Mouse (Mus musculus) frontal cortex, adult 2 months (tissue): ENCODE measurements around the gene Ankrd34b. TPM values are rescaled to one million over a fixed set of nuclear protein-coding genes. Genes with fewer than 3 reads are reported as not detected.

Source experiments
- DNase-seq, 2 experiments: peaks; one replicate each; pipeline ENCODE4 v3.0.0; 2022; ENCODE audit warnings: low spot score in 1 of 2; ENCODE audit errors: extremely low spot score in 1 of 2
- polyA plus RNA-seq: library from polyadenylated mRNA; depleted of rRNA; stranded (reverse); fragments of >200 nt; gene quantifications from 2 replicates; pipeline ENCODE4 v1.2.3, GENCODE M21; 2012; rRNA removed

Gene Ankrd34b
- polyA plus RNA-seq: 7.9 and 8.6 TPM in 2 replicates

GRCm38 (mm10) chr13:92425758-92426264, at the start of gene Ankrd34b:
TSS of gene Ankrd34b (plus strand) at chr13:92425896.
- DNase-seq: peak; percentile 41 to 63

- no peak for DNase-seq
Observed at GRCm38 (mm10) chr13:92387367-92387766, 38.3 kb upstream of the Ankrd34b start.

DNA sequence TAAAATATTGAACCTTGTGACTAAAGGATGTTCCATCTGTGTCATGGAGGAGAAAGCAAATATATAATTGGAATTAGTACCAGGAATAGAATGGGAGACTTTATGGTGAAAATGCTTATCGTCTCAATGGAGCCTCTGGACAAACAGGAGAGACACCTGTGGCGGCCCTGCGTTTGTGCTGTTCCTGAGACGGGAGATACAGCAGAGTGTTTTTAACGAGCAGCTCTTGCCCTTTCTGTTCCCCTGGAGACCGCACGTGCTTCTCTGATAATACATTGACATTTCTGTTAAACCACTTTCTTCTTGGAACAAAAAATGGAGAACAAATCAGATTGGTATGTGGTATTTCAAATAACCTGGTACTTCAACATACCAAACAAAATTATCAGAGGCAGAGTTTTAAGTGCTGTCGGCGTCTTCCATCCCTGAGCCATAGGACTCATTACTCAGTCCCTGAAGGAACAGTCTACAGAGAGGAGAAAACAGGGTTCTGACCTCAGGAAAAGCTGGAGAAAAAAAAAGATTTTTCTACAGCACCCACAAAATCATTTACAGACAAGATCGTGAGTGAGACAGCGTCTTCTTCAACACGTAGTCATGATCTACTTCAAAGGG, 32.5 kb upstream of the Ankrd34b start:
- no peak for DNase-seq

DNA sequence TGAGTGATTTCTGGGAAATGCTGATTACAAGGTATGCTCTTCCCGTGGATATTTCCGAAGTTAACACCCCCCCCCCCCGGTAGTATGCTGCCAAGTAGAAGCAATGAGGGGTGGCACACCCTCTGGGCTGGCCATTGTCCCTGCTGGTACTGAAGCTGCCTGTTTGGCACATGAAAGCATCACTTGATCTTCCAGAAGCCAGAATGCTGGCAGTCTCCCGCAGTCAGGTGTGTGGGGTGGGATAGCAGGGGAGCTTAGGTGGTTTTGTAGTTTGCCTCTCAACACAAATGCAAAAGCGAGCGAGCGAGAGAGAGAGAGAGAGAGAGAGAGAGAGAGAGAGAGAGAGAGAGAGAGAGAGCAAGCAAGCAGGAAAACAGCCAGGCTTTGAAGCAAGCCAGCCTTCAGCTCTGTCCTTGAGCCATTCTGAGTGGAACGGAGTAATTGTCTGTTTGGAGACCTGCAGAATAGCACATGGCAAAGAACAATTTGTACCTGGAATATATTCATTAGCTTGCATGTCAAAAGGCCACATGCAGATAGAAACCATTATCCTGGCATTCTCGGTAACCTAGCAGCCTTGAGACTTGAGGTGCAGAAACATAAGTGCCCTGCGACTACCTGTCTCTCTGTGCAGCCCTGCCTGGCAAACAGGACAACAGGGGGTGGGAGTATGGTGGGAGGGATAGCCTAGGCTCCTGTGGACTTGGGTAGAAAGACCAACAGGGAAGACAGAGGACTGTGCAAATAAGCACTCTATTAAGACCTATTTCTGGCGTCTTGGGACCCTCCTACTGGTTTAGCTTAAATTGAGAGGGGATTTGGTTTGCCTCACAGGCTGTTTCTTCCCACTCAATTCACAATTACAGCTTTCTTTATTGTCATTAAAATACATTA, 27.0 kb upstream of the Ankrd34b start:
- DNase-seq: no peak

DNA sequence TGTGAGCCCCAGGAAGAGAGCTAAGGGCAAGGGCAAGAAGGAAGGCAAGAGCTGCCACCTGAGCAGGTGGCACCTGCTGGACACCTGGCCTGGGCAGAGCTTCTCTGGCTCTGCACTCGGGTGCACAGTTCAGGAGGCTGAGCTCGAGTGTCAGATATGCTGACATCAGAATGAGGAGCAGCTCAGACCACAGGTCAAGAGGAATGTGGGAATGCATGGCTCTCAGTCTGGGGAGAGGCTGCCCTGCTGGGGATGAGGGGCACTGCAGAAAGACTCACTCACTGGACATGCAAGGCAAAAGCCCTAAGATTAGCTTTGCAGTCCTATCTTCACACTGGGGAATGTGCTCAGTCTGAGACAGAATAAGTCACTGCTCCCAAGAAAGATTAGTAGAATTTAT, 23.6 kb upstream of the Ankrd34b start:
- no peak for DNase-seq

DNA sequence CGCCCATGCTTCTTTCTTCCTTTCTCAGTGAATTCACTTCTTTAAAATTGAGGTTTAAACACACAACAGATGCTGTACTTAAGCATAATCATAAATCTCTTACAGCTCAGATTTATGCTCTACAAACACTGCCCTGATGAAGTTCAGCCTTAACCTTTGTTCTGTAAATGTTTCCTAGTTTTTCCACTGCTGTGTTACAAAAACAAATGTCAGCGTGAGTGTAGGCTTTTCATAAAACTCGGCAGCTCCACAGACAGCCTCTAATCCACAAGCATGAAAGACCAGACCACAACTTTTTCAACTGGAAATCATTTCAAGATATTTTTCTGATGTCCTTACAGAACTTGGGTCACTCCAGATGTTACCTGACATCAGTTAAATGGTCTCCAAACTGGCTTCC, 22.2 kb upstream of the Ankrd34b start:
- DNase-seq: no peak

DNA sequence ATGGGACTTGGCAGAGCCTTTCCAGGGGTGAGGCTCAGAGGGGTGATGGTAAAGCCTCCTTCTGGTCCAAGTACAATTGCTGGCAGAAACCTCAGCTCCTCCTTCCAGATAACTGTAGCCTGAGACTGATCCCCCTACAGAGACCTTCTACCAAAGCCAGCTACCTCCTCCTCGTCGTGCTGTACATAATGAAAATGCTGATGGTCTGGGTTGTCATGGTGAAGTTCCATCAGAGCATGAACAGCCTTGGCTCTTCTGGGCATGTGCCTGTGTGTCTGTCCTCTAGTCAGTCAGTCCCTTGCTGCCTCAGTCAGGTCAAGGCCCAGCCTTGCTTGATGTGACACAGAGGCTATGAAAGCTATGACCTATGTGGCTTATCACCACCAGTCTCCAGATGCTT, 15.2 kb upstream of the Ankrd34b start:
- DNase-seq: no peak

- no peak for DNase-seq
Observed at GRCm38 (mm10) chr13:92419630-92420029, 6.1 kb upstream of the Ankrd34b start.

DNA sequence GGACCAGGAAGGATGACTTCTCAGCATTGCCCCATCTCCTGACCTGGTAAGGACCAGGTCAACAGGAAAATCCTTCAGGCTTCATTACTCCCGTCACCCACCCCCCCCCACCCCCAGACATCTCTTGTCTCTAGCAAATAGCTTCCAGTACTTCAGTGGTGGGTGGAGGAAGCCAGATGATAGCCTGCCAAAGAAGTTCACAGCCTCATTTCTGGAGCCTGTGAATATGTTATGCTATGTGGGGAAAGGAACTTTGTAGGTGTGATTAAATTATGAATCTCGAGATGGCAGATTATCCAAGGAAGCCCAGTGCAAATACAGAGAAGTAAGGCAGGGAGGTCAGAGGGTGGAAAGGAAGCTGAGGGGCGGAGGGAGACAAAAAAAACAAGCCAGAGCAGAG, 2.0 kb upstream of the Ankrd34b start:
- DNase-seq: peak in 1 of 2 experiments; percentile 54

DNA sequence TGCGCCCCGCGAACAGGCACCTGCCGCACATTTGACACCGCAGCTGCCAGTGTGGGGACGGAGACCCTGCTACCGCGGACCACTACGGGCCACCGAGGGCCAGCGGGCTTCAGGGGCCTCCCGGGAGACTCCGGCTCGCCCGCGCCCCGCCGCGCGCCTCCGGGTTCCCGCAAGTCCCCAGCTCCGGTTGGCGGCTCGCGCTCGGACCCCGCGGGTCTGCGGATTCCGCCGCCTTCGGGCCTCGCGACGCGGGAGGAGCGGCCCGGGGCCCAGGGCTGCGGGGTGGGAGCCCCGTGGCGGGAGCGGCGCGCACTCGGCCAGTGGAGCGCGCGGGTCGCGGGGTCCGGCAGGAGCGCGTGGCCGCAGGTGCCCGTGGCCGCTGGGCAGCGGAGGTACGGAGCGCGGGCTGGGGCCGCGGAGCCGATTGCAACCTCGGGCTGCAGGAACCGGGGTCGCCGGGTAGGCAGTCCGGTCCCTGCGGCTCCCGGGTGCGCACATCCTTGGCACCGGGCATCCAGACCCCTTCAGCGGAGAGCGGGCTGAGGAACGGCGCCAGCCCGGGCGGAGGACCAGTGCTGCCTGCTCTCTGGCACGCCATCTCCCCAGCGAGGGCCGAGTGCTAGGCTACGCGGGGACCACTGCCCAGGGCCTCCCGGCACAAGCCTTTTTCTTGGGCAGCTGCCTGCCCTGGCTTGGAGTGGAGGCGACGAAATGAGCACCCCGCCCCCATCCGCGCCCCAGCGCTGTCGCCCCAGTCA, 777 bp downstream of the Ankrd34b start:
- DNase-seq: peak in 1 of 2 experiments; percentile 13

DNA sequence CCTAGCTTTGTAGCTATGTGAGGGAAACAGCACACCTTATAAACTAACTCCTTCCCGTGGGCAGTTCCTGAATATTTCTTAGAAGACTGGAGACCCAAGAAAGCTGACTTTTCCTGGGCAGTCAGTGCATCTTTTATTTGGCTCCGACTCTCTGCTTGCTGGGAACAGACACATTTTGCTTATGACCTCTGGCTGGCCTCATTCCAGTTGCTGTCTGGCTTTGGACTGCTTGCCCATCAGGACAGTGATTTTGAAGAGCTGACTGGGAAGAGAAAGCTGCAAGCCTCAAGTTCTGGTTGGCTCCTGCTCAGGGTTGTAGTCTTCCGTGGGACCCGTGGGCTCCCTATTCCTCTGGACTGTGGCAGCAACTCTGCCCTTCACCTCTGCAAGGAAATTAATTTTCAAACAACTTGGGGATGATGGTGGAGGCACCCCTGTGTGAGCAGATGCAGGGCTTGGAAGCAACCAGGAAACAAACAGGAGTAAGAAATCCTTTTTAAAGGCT, 1.7 kb downstream of the Ankrd34b start:
- DNase-seq: no peak

DNA sequence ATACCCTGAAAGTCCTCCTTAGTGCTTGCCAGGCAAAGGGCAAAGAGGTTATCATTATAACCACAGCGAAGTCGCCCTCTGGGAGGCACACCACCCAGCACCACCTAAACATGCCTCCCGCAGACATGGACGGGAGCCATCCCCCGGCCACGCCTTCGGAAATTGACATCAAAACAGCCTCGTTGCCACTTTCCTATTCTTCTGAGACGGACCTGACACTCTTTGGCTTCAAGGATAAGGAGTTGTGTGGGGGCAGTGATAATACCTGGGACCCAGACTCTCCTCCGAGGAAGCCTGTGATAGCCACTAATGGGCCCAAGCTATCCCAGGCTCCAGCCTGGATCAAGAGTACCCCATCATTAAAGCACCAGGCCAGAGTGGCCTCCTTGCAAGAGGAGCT, 13.0 kb downstream of the Ankrd34b start:
- no peak for DNase-seq

- no peak for DNase-seq
Observed at GRCm38 (mm10) chr13:92440286-92440685, 14.6 kb downstream of the Ankrd34b start.

- no peak for DNase-seq
Observed at GRCm38 (mm10) chr13:92446872-92447271, 21.2 kb downstream of the Ankrd34b start.

- no peak for DNase-seq
Observed at GRCm38 (mm10) chr13:92464698-92465097, 39.0 kb downstream of the Ankrd34b start.

DNA sequence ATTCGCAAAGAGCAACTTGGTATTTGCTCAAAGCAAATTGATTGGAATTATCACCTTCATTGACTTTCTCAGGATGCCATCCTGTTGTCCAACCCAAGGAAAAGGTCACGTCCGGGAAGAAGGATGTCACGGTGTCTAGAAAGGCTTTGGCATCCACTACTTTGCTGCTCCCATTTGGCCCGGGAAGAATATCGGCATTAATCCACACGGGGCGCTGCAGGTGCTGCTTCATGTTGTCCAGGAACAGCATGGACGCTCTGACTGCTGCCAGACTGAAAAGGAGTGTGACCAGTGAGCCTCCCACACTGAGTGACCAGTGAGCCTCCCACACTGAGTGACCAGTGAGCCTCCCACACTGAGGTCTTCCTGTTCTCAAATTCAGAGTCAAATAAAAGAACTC, 42.2 kb downstream of the Ankrd34b start:
- no peak for DNase-seq

DNA sequence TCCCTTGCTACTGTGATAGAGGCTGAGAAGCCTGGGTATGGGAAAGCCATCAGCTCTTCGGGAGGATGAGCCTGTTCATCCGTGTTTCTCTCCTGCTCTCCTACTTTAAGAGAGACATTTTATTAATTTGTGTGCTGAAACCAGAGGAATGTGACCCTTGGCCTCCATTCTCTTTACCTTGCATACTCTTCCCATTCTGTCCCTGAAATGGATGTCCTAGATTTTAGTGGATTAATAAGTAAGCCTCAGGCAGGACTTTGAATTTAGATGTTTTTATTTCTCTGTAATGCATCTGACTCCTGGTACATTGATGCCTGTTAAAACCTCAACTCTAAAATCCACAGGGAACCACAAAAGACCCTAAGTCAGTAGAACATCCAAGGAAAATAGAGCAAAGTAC, 43.7 kb downstream of the Ankrd34b start:
- no peak for DNase-seq

DNA sequence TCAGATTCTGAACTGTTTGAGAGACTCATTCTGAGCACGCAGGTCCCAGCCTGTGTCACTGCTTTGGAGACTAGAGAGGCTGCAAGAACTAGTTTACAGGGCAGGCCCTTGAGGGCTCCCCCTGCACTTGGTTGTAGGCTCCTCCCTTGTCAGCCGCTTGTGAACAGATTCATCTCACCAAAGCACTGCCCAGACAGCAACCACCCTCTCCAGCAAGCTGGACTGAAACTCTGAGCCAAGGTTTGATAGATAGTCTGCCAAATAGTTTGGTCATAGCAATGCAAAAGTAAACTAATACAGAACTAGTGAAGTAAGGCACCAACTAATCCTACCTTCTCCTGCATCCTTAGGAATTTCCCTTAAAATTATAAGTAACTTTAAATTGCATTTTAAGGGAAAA, 44.5 kb downstream of the Ankrd34b start:
- DNase-seq: no peak

DNA sequence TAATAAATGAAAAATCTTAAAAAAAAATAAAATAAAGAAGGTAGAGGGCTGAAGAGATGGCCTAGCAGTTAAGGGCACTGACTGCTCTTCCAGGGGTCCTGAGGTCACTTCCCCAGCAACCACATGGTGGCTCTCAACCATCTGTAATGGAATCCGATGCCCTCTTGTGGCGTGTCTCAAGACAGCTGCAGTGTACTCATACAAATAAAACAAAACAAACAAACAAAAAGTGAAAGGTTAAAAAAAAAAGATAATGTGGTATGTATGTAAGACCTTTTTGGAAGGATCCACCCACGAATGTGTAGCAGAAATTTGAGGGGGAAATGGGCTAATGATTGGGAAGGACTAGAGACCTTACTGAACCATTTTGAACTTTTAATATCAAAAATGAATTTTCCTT, 57.7 kb downstream of the Ankrd34b start:
- peak in 1 of 2 experiments; percentile 49 for DNase-seq

GRCm38 (mm10) chr13:92483852-92484463, 58.3 kb downstream of the Ankrd34b start, which contains the start of gene Fam151b:
TSS of gene Fam151b (minus strand) at chr13:92484015.
- peak; percentile 91 to 94 for DNase-seq
